Mouse (Mus musculus): Measurements from ENCODE around the gene B3gntl1.

B3gntl1 gene

GRCm38 (mm10) chr11:121672990-121673572, at the start of gene B3gntl1:
Gene B3gntl1, minus strand, starts transcription at chr11:121673153.
- peak; percentile 97 to 99 for DNase-seq (ENCODE audit: low spot score in 2 of 2)

- no peak for DNase-seq (ENCODE audit: low spot score in 2 of 2)
These were observed 49.5 kb upstream of the B3gntl1 start for GRCm38 (mm10) chr11:121722434-121722833.

GRCm38 (mm10) chr11:121720752-121721151, 47.8 kb upstream of the B3gntl1 start:
- no peak for DNase-seq (ENCODE audit: low spot score in 2 of 2)

- no peak for DNase-seq (ENCODE audit: low spot score in 2 of 2)
These were observed 44.8 kb upstream of the B3gntl1 start for GRCm38 (mm10) chr11:121717724-121718123.

GRCm38 (mm10) chr11:121714745-121715485, 42.0 kb upstream of the B3gntl1 start:
- no peak for DNase-seq (ENCODE audit: low spot score in 2 of 2)

GRCm38 (mm10) chr11:121713569-121713968, 40.6 kb upstream of the B3gntl1 start:
- DNase-seq (ENCODE audit: low spot score in 2 of 2): no peak

- DNase-seq (ENCODE audit: low spot score in 2 of 2): no peak
These were observed 40.0 kb upstream of the B3gntl1 start for GRCm38 (mm10) chr11:121712987-121713386.

GRCm38 (mm10) chr11:121710245-121710644, 37.3 kb upstream of the B3gntl1 start:
- no peak for DNase-seq (ENCODE audit: low spot score in 2 of 2)

- no peak for DNase-seq (ENCODE audit: low spot score in 2 of 2)
These were observed 36.3 kb upstream of the B3gntl1 start for GRCm38 (mm10) chr11:121709278-121709677.

- peak in 1 of 2 experiments; percentile 42 for DNase-seq (ENCODE audit: low spot score in 2 of 2)
These were observed 33.6 kb upstream of the B3gntl1 start for GRCm38 (mm10) chr11:121706521-121707005.

GRCm38 (mm10) chr11:121703619-121704215, 30.8 kb upstream of the B3gntl1 start:
- DNase-seq (ENCODE audit: low spot score in 2 of 2): no peak

GRCm38 (mm10) chr11:121702895-121703618, 30.1 kb upstream of the B3gntl1 start:
- DNase-seq (ENCODE audit: low spot score in 2 of 2): peak in 1 of 2 experiments; percentile 53

GRCm38 (mm10) chr11:121702111-121702894, 29.4 kb upstream of the B3gntl1 start:
- peak; percentile 62 to 82 for DNase-seq (ENCODE audit: low spot score in 2 of 2)

GRCm38 (mm10) chr11:121701244-121701643, 28.3 kb upstream of the B3gntl1 start, which contains the start of gene Metrnl:
Gene Metrnl, plus strand, starts transcription at chr11:121701544.
- no peak for DNase-seq (ENCODE audit: low spot score in 2 of 2)

- DNase-seq (ENCODE audit: low spot score in 2 of 2): no peak
These were observed 25.5 kb upstream of the B3gntl1 start for GRCm38 (mm10) chr11:121698381-121698955.

GRCm38 (mm10) chr11:121697271-121697670, 24.3 kb upstream of the B3gntl1 start:
- DNase-seq (ENCODE audit: low spot score in 2 of 2): no peak

- no peak for DNase-seq (ENCODE audit: low spot score in 2 of 2)
These were observed 22.5 kb upstream of the B3gntl1 start for GRCm38 (mm10) chr11:121695304-121696064.

GRCm38 (mm10) chr11:121688024-121688423, 15.1 kb upstream of the B3gntl1 start:
- DNase-seq (ENCODE audit: low spot score in 2 of 2): no peak

- no peak for DNase-seq (ENCODE audit: low spot score in 2 of 2)
These were observed 13.7 kb upstream of the B3gntl1 start for GRCm38 (mm10) chr11:121686674-121687073.

- DNase-seq (ENCODE audit: low spot score in 2 of 2): no peak
These were observed 13.1 kb upstream of the B3gntl1 start for GRCm38 (mm10) chr11:121686091-121686490.
